Mouse (Mus musculus) fibroblast of lung, adult 2 months (primary cell): ENCODE data around the gene Eif4g2.

Experiments
- DNase-seq: peaks from one replicate; pipeline ENCODE4 v3.0.0-alpha.2; 2011; ENCODE audit warnings: low read depth

The Eif4g2 gene

GRCm38 (mm10) chr7:111082822-111083732 is at the start of gene Eif4g2:
Gene Eif4g2, minus strand, starts transcription at chr7:111083030.
- peak; percentile 95 for DNase-seq

- no peak for DNase-seq
These were observed 49.8 kb upstream of the Eif4g2 start for GRCm38 (mm10) chr7:111132596-111132995.

- DNase-seq, result no peak
These were observed 44.0 kb upstream of the Eif4g2 start for GRCm38 (mm10) chr7:111126636-111127395.

- no peak for DNase-seq
These were observed 41.1 kb upstream of the Eif4g2 start for GRCm38 (mm10) chr7:111123761-111124546.

GRCm38 (mm10) chr7:111122531-111123130 is 39.8 kb upstream of the Eif4g2 start:
- peak; percentile 97 for DNase-seq

- DNase-seq, result no peak
These were observed 39.3 kb upstream of the Eif4g2 start for GRCm38 (mm10) chr7:111122084-111122530.

- DNase-seq, result no peak
These were observed 38.7 kb upstream of the Eif4g2 start for GRCm38 (mm10) chr7:111121522-111121921.

GRCm38 (mm10) chr7:111109561-111109960 is 26.7 kb upstream of the Eif4g2 start:
- no peak for DNase-seq

GRCm38 (mm10) chr7:111109161-111109560 is 26.3 kb upstream of the Eif4g2 start:
- no peak for DNase-seq

- no peak for DNase-seq
These were observed 15.4 kb upstream of the Eif4g2 start for GRCm38 (mm10) chr7:111098196-111098595.

- DNase-seq, result no peak
These were observed 12.3 kb upstream of the Eif4g2 start for GRCm38 (mm10) chr7:111095169-111095568.

GRCm38 (mm10) chr7:111085153-111085552 is 2.3 kb upstream of the Eif4g2 start:
- DNase-seq, result no peak

GRCm38 (mm10) chr7:111084443-111084842 is 1.6 kb upstream of the Eif4g2 start:
- no peak for DNase-seq

- DNase-seq, result no peak
These were observed 897 bp upstream of the Eif4g2 start for GRCm38 (mm10) chr7:111083733-111084120.

GRCm38 (mm10) chr7:111082043-111082821 is 598 bp downstream of the Eif4g2 start:
- DNase-seq, result no peak

- DNase-seq, result no peak
These were observed 2.0 kb downstream of the Eif4g2 start for GRCm38 (mm10) chr7:111080876-111081275.

GRCm38 (mm10) chr7:111080026-111080425 is 2.8 kb downstream of the Eif4g2 start:
- no peak for DNase-seq

GRCm38 (mm10) chr7:111078271-111078670 is 4.6 kb downstream of the Eif4g2 start:
- DNase-seq, result no peak

- no peak for DNase-seq
These were observed 7.5 kb downstream of the Eif4g2 start for GRCm38 (mm10) chr7:111075288-111075687.

GRCm38 (mm10) chr7:111072410-111072809 is 10.4 kb downstream of the Eif4g2 start:
- no peak for DNase-seq

GRCm38 (mm10) chr7:111070167-111070496 is 12.7 kb downstream of the Eif4g2 start:
- DNase-seq, result no peak
